Mouse (Mus musculus) MEL (cell line): ENCODE results near the gene Atf7ip. TPM values are rescaled to one million over a fixed set of nuclear protein-coding genes. Genes with fewer than 3 reads are reported as not detected.

ENCODE experiments used
- DNase-seq: peaks from one replicate; pipeline ENCODE4 v3.0.0; 2011; ENCODE audit warnings: low read depth, low spot score
- H3K27ac ChIP-seq: 2 replicates; pipeline ENCODE4 v1.5.1; 2012; ENCODE audit warnings: low read depth, mild to moderate bottlenecking, control low read depth, low read length, moderate library complexity; ENCODE audit not compliant: control insufficient read depth
- H3K27me3 ChIP-seq, 2 experiments: fragments of 150-350 bp in 1 of 2; sonication (generic) in 1 of 2; 2 replicates each; pipeline ENCODE4 v1.6.1; 2012; ENCODE audit warnings: low read length in 2 of 2, mild to moderate bottlenecking in 2 of 2, improper control_type of control experiment in 1 of 2, moderate library complexity in 1 of 2; ENCODE audit not compliant: insufficient read depth in 2 of 2, control insufficient read depth in 1 of 2
- H3K36me3 ChIP-seq, 2 experiments: 2 replicates each; pipeline ENCODE4 v1.6.1; 2012 to 2014; ENCODE audit warnings: low read length in 2 of 2, improper control_type of control experiment in 1 of 2, inconsistent platforms in 1 of 2, mild to moderate bottlenecking in 1 of 2; ENCODE audit not compliant: insufficient read depth in 2 of 2, control insufficient read depth in 1 of 2
- H3K4me1 ChIP-seq, 2 experiments: fragments of 150-350 bp in 1 of 2; sonication (generic) in 1 of 2; 2 replicates each; pipeline ENCODE4 v1.6.1; 2012; ENCODE audit warnings: low read length in 2 of 2, improper control_type of control experiment in 1 of 2, mild to moderate bottlenecking in 1 of 2; ENCODE audit not compliant: insufficient read depth in 2 of 2, control insufficient read depth in 1 of 2
- H3K4me3 ChIP-seq, 2 experiments: fragments of 150-350 bp in 1 of 2; sonication (generic) in 1 of 2; 2 replicates each; pipeline ENCODE4 v1.5.1; 2012; ENCODE audit warnings: low read depth in 2 of 2, low read length in 2 of 2, mild to moderate bottlenecking in 2 of 2, moderate library complexity in 2 of 2, control low read depth in 1 of 2, improper control_type of control experiment in 1 of 2; ENCODE audit not compliant: control insufficient read depth in 1 of 2, insufficient read depth in 1 of 2
- H3K79me2 ChIP-seq: 2 replicates; pipeline ENCODE4 v1.6.1; 2012; ENCODE audit warnings: mild to moderate bottlenecking, low read length, moderate library complexity; ENCODE audit not compliant: control insufficient read depth, poor library complexity, insufficient read depth
- H3K9ac ChIP-seq: 2 replicates; pipeline ENCODE4 v1.6.1; 2012; ENCODE audit warnings: low read depth, mild to moderate bottlenecking, control low read depth, low read length, moderate library complexity; ENCODE audit not compliant: control insufficient read depth, poor library complexity, severe bottlenecking
- H3K9me3 ChIP-seq: fragments of 150-350 bp; sonication (generic); replicated peaks from 2 replicates; pipeline ENCODE4 v1.6.1; 2012; ENCODE audit warnings: mild to moderate bottlenecking, low read length, improper control_type of control experiment, moderate library complexity; ENCODE audit not compliant: insufficient read depth
- BHLHE40 ChIP-seq: IDR thresholded peaks from 2 replicates; pipeline ENCODE4 v1.6.1; 2012; ENCODE audit warnings: low read depth, mild to moderate bottlenecking, inconsistent platforms, low read length, improper control_type of control experiment, borderline replicate concordance
- CTCF ChIP-seq, 3 experiments: IDR thresholded peaks in 2 of 3; conservative IDR thresholded peaks in 1 of 3; 2 replicates each; pipeline ENCODE4 v1.5.1; 2011 to 2012; ENCODE audit warnings: low read length in 3 of 3, low read depth in 2 of 3, mild to moderate bottlenecking in 2 of 3, improper control_type of control experiment in 1 of 3, inconsistent platforms in 1 of 3, mixed read lengths in 1 of 3, moderate library complexity in 1 of 3; ENCODE audit not compliant: control insufficient read depth in 1 of 3, insufficient read depth in 1 of 3, poor library complexity in 1 of 3, severe bottlenecking in 1 of 3
- ELF1 ChIP-seq: IDR thresholded peaks from 2 replicates; pipeline ENCODE4 v1.6.1; 2014; ENCODE audit warnings: low read depth, mild to moderate bottlenecking, inconsistent platforms, low read length, improper control_type of control experiment, moderate library complexity
- EP300 ChIP-seq, 2 experiments: IDR thresholded peaks; 2 replicates each; pipeline ENCODE4 v1.6.1; 2011; ENCODE audit warnings: improper control_type of control experiment in 2 of 2, low read length in 2 of 2, low read depth in 1 of 2, mild to moderate bottlenecking in 1 of 2
- ETS1 ChIP-seq: IDR thresholded peaks from 2 replicates; pipeline ENCODE4 v1.6.1; 2012; ENCODE audit warnings: low read depth, mild to moderate bottlenecking, inconsistent platforms, low read length, improper control_type of control experiment, moderate library complexity
- GABPA ChIP-seq: IDR thresholded peaks from 2 replicates; pipeline ENCODE4 v1.6.1; 2012; ENCODE audit warnings: low read depth, mild to moderate bottlenecking, inconsistent platforms, low read length, improper control_type of control experiment, moderate library complexity
- GATA1 ChIP-seq: IDR thresholded peaks from 2 replicates; pipeline ENCODE4 v1.6.1; 2011; ENCODE audit warnings: low read depth, low read length, improper control_type of control experiment
- MAFK ChIP-seq: IDR thresholded peaks from 2 replicates; pipeline ENCODE4 v1.6.1; 2011; ENCODE audit warnings: low read depth, mild to moderate bottlenecking, low read length, improper control_type of control experiment, borderline replicate concordance
- MAX ChIP-seq: IDR thresholded peaks from 2 replicates; pipeline ENCODE4 v1.6.1; 2011; ENCODE audit warnings: low read length, improper control_type of control experiment
- MAZ ChIP-seq: IDR thresholded peaks from 2 replicates; pipeline ENCODE4 v1.6.1; 2012; ENCODE audit warnings: low read depth, mild to moderate bottlenecking, inconsistent platforms, low read length, improper control_type of control experiment
- MXI1 ChIP-seq: IDR thresholded peaks from 2 replicates; pipeline ENCODE4 v1.6.1; 2011; ENCODE audit warnings: mild to moderate bottlenecking, low read depth, low read length, improper control_type of control experiment
- MYC ChIP-seq: IDR thresholded peaks from 2 replicates; pipeline ENCODE4 v1.6.1; 2011; ENCODE audit warnings: low read depth, mild to moderate bottlenecking, low read length, improper control_type of control experiment, moderate library complexity
- NELFE ChIP-seq: IDR thresholded peaks from 2 replicates; pipeline ENCODE4 v1.6.1; 2011; ENCODE audit warnings: low read depth, low read length, improper control_type of control experiment
- NRF1 ChIP-seq: IDR thresholded peaks from 2 replicates; pipeline ENCODE4 v1.6.1; 2014; ENCODE audit warnings: low read depth, mild to moderate bottlenecking, inconsistent platforms, low read length, improper control_type of control experiment, moderate library complexity; ENCODE audit not compliant: poor library complexity, insufficient read depth, severe bottlenecking
- POLR2A ChIP-seq, 2 experiments: IDR thresholded peaks; 2 replicates each; pipeline ENCODE4 v1.6.1; 2011 to 2012; ENCODE audit warnings: low read length in 2 of 2, mild to moderate bottlenecking in 2 of 2, control low read depth in 1 of 2, improper control_type of control experiment in 1 of 2, low read depth in 1 of 2, moderate library complexity in 1 of 2; ENCODE audit not compliant: control insufficient read depth in 1 of 2, insufficient read depth in 1 of 2, poor library complexity in 1 of 2
- RCOR1 ChIP-seq: IDR thresholded peaks from 2 replicates; pipeline ENCODE4 v1.6.1; 2012; ENCODE audit warnings: low read depth, mild to moderate bottlenecking, inconsistent platforms, low read length, improper control_type of control experiment
- SIN3A ChIP-seq: IDR thresholded peaks from 2 replicates; pipeline ENCODE4 v1.6.1; 2012; ENCODE audit warnings: low read length, improper control_type of control experiment, inconsistent platforms
- SMC3 ChIP-seq: IDR thresholded peaks from 2 replicates; pipeline ENCODE4 v1.6.1; 2011; ENCODE audit warnings: low read depth, low read length, improper control_type of control experiment
- TBP ChIP-seq: IDR thresholded peaks from 2 replicates; pipeline ENCODE4 v1.8.0; 2011; ENCODE audit warnings: low read depth, low read length, improper control_type of control experiment
- TCF12 ChIP-seq: IDR thresholded peaks from 2 replicates; pipeline ENCODE4 v1.6.1; 2014; ENCODE audit warnings: low read depth, mild to moderate bottlenecking, inconsistent platforms, low read length, improper control_type of control experiment, moderate library complexity
- UBTF ChIP-seq: IDR thresholded peaks from 2 replicates; pipeline ENCODE4 v1.6.1; 2012; ENCODE audit warnings: low read depth, mild to moderate bottlenecking, inconsistent platforms, low read length, improper control_type of control experiment, moderate library complexity, borderline replicate concordance; ENCODE audit not compliant: insufficient read depth
- USF1 ChIP-seq: IDR thresholded peaks from 2 replicates; pipeline ENCODE4 v1.6.1; 2014; ENCODE audit warnings: low read depth, mild to moderate bottlenecking, inconsistent platforms, low read length, improper control_type of control experiment, moderate library complexity
- ZC3H11A ChIP-seq: IDR thresholded peaks from 2 replicates; pipeline ENCODE4 v1.6.1; 2012; ENCODE audit warnings: low read depth, mild to moderate bottlenecking, inconsistent platforms, low read length, improper control_type of control experiment
- ZMIZ1 ChIP-seq: IDR thresholded peaks from 2 replicates; pipeline ENCODE4 v1.6.1; 2012; ENCODE audit warnings: low read depth, mild to moderate bottlenecking, inconsistent platforms, low read length, improper control_type of control experiment, moderate library complexity
- ZNF384 ChIP-seq: IDR thresholded peaks from 2 replicates; pipeline ENCODE4 v1.6.1; 2012; ENCODE audit warnings: low read depth, mild to moderate bottlenecking, inconsistent platforms, low read length, improper control_type of control experiment
- polyA plus RNA-seq, 2 experiments: library from polyadenylated mRNA; stranded (reverse) in 1 of 2; unstranded in 1 of 2; fragments of >175 nt in 1 of 2; fragments of >200 nt in 1 of 2; gene quantifications; 2 replicates each; pipeline versions ENCODE4 v1.2.1 to v1.2.4; 2012; ENCODE audit warnings: low replicate concordance in 2 of 2, low read depth in 1 of 2; ENCODE audit not compliant: insufficient read length in 2 of 2, insufficient read depth in 1 of 2, missing spikeins in 1 of 2
- total RNA-seq: library from RNA; depleted of rRNA; stranded (reverse); fragments of 300-350 nt; gene quantifications from 2 replicates; pipeline ENCODE4 v1.2.3, GENCODE M21; 2012

Atf7ip gene
- total and polyA plus RNA-seq, 3 experiments, result 7.3 to 56.1 (median 24.6) TPM

DNA sequence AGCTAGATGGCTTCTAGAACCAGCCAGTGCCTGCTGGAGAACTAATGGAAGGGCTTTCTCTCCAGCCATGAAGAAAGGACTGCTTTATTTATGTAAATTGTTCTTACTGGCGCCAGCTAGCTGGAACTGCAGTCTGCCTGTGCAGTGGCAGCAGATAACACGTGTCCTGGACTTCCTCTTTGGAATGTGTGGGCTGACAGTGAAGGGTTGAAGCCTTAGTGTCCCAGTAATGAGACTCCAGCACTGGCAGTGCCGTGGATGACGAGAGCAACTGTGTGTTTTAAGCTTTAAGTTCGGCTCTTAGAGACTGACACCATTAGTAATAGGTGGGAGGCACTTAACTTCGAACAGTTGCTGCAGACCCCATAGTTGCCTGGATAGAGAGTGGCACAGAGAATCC, 37.2 kb downstream of the Atf7ip start:
- H3K4me1 ChIP-seq, result peaks cover 24 to 25% of the 10 kb centered on the region in 2 experiments
- H3K79me2 ChIP-seq, result peaks cover 46% of the 10 kb centered on the region
- H3K9ac ChIP-seq, result peak overlapping the region; percentile 59
- DNase-seq, result peak; percentile 87
- no peaks in the 10 kb centered on the region for H3K27me3 ChIP-seq
- TF ChIP-seq MXI1 (peak; percentile 86), GATA1 (peak; percentile 52), ELF1 (peak; percentile 37; the same call in 1 of the 2 replicates), MAX (peak; percentile 88), BHLHE40 (0 out of 2 replicates have a peak, but pooled peaks have one; percentile 14), POLR2A (IDR thresholded peaks at IDR 0.05; ENCODE audit: control insufficient read depth in 1 of 2, insufficient read depth in 1 of 2, low read depth in 1 of 2, low read length in 2 of 2, poor library complexity in 1 of 2) (peak in 1 of 2 experiments; percentile 29; a peak in 1 of 4 replicates), CTCF (IDR thresholded peaks at IDR 0.05 in 2 of 3, conservative IDR thresholded peaks at IDR 0.05 in 1 of 3; ENCODE audit: control insufficient read depth in 1 of 3, insufficient read depth in 1 of 3, low read depth in 2 of 3, low read length in 3 of 3, poor library complexity in 1 of 3, severe bottlenecking in 1 of 3) (no peak), USF1 (peak; percentile 67), NELFE (no peak; the same call in 1 of the 2 replicates), ZC3H11A (no peak), TCF12 (0 out of 2 replicates have a peak, but pooled peaks have one; percentile 17), NRF1 (no peak), ETS1 (peak; percentile 54), SMC3 (peak; percentile 4; the same call in 1 of the 2 replicates), MYC (0 out of 2 replicates have a peak, but pooled peaks have one; percentile 63), SIN3A (peak; percentile 89), TBP (no peak), RCOR1 (no peak), EP300 (IDR thresholded peaks at IDR 0.05; ENCODE audit: low read depth in 1 of 2, low read length in 2 of 2) (peak; percentile 37 to 58; a peak in 3 of 4 replicates)
- TF ChIP-seq, all 39 proteins: peak for 13
- peaks cover 0 to 30% of the 10 kb centered on the region in 2 experiments; a peak in 3 of 4 replicates for H3K36me3 ChIP-seq
- H3K27ac ChIP-seq, result peak overlapping the region; percentile 57
- peak overlapping the region; percentile 2 to 6; a peak in 2 of 4 replicates for H3K4me3 ChIP-seq
- H3K9me3 ChIP-seq, result no peaks in the 10 kb centered on the region

DNA sequence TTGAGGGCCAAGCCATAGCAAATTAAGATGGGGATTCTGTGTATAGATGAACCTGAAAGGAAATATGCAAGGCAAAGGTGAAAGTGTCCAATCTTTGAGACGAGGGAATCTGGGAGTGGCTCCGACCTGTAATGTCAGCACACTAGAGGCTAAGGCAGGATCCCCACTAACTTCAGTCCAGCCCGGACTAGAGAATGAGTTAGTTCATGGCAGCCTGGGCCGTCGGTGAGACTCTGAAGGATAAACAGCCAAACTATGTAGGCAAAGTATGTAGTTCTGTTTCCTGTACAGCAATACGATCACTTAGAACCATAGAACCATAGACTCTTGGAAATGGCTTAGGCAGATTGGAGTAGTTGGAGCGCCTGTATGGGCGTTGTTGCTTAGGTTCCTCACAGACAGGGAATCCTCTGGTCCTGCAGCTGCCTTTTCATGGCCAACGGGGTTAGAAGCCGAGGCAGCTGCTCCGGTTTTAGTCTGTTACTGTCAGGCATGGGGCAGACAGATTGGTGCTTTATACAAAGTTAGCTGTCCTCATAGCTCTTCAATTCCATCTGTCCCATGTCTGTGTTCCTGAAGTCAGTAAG, 39.4 kb downstream of the Atf7ip start:
- H3K36me3 ChIP-seq, result peaks cover 0 to 47% of the 10 kb centered on the region in 2 experiments; a peak in 3 of 4 replicates
- H3K27ac ChIP-seq, result peak overlapping the region; percentile 34
- H3K9me3 ChIP-seq, result no peaks in the 10 kb centered on the region
- no peak overlapping the region for H3K4me3 ChIP-seq
- TF ChIP-seq SMC3 (no peak), SIN3A (no peak), MXI1 (no peak), USF1 (no peak), ZC3H11A (no peak), MAZ (no peak), TBP (no peak), ZNF384 (no peak), GABPA (no peak), MYC (no peak), ZMIZ1 (no peak), MAFK (no peak), POLR2A (IDR thresholded peaks at IDR 0.05; ENCODE audit: control insufficient read depth in 1 of 2, insufficient read depth in 1 of 2, low read depth in 1 of 2, low read length in 2 of 2, poor library complexity in 1 of 2) (no peak), UBTF (no peak)
- H3K9ac ChIP-seq, result no peak overlapping the region
- peaks cover 50% of the 10 kb centered on the region for H3K79me2 ChIP-seq
- no peaks in the 10 kb centered on the region for H3K27me3 ChIP-seq
- no peak for DNase-seq
- peaks cover 36 to 45% of the 10 kb centered on the region in 2 experiments for H3K4me1 ChIP-seq
